Mouse (Mus musculus): ENCODE results near the gene Acat3. TPM values are rescaled to one million over a fixed set of nuclear protein-coding genes. Genes with fewer than 3 reads are reported as not detected.
"Not testable (repeated sequence)": the region's sequence is repeated elsewhere in the genome, so short reads cannot be mapped to it uniquely, and the experiment has no call there.

The Acat3 gene
- polyA plus RNA-seq, 1 experiment from 2014 or later: 1.4 TPM

- WGBS: 96% methylated on average over 8 of the region's 8 CpGs
- Histone ChIP-seq H3K9ac (ENCODE audit: low read depth, low read length) (no peak overlapping the region), H3K9me3 (replicated peaks; ENCODE audit: control insufficient read depth, low read length, poor library complexity, severe bottlenecking) (no peaks in the 10 kb centered on the region), H3K36me3 (ENCODE audit: control insufficient read depth, insufficient read depth, low read length) (peaks cover 12% of the 10 kb centered on the region; the same call in 1 of the 2 replicates), H3K27ac (ENCODE audit: low read length) (no peak overlapping the region), H3K27me3 (ENCODE audit: control insufficient read depth, insufficient read depth, low read depth, low read length) (no peaks in the 10 kb centered on the region), H3K4me2 (ENCODE audit: low read length) (no peak overlapping the region), H3K4me1 (ENCODE audit: control insufficient read depth, insufficient read depth, low read length) (peaks cover 17% of the 10 kb centered on the region), H3K4me3 (ENCODE audit: low read depth, low read length) (no peak overlapping the region)
- no peak for ATAC-seq
Observed at GRCm38 (mm10) chr17:12956664-12957063, 16.3 kb upstream of the Acat3 start.

- ATAC-seq: no peak
- Histone ChIP-seq H3K36me3 (ENCODE audit: control insufficient read depth, insufficient read depth, low read length) (peaks cover 31% of the 10 kb centered on the region), H3K9ac (ENCODE audit: low read depth, low read length) (no peak overlapping the region), H3K27ac (ENCODE audit: low read length) (no peak overlapping the region), H3K4me2 (ENCODE audit: low read length) (no peak overlapping the region), H3K4me3 (ENCODE audit: low read depth, low read length) (no peak overlapping the region), H3K4me1 (ENCODE audit: control insufficient read depth, insufficient read depth, low read length) (no peaks in the 10 kb centered on the region), H3K9me3 (replicated peaks; ENCODE audit: control insufficient read depth, low read length, poor library complexity, severe bottlenecking) (no peaks in the 10 kb centered on the region), H3K27me3 (ENCODE audit: control insufficient read depth, insufficient read depth, low read depth, low read length) (no peaks in the 10 kb centered on the region)
- 97% methylated on average over 5 of the region's 5 CpGs for WGBS
Observed at GRCm38 (mm10) chr17:12949669-12950068, 9.3 kb upstream of the Acat3 start.

- no peaks in the 10 kb centered on the region for H3K9me3 ChIP-seq (replicated peaks; ENCODE audit: control insufficient read depth, low read length, poor library complexity, severe bottlenecking)
- H3K4me2 ChIP-seq (ENCODE audit: low read length): no peak overlapping the region
- H3K27me3 ChIP-seq (ENCODE audit: control insufficient read depth, insufficient read depth, low read depth, low read length): no peaks in the 10 kb centered on the region
- H3K9ac ChIP-seq (ENCODE audit: low read depth, low read length): no peak overlapping the region
- WGBS: 95% methylated on average over 6 of the region's 6 CpGs
- no peaks in the 10 kb centered on the region for H3K4me1 ChIP-seq (ENCODE audit: control insufficient read depth, insufficient read depth, low read length)
- peaks cover 22% of the 10 kb centered on the region; the same call in 1 of the 2 replicates for H3K36me3 ChIP-seq (ENCODE audit: control insufficient read depth, insufficient read depth, low read length)
- no peak overlapping the region for H3K4me3 ChIP-seq (ENCODE audit: low read depth, low read length)
- no peak for ATAC-seq
- H3K27ac ChIP-seq (ENCODE audit: low read length): no peak overlapping the region
Observed at GRCm38 (mm10) chr17:12942459-12943162, 2.2 kb upstream of the Acat3 start.

GRCm38 (mm10) chr17:12941543-12942260 is 1.3 kb upstream of the Acat3 start:
- peaks cover 22% of the 10 kb centered on the region; the same call in 1 of the 2 replicates for H3K36me3 ChIP-seq (ENCODE audit: control insufficient read depth, insufficient read depth, low read length)

GRCm38 (mm10) chr17:12939377-12940148 is 837 bp downstream of the Acat3 start:
- not testable (repeated sequence) for H3K27me3 ChIP-seq (ENCODE audit: control insufficient read depth, insufficient read depth, low read depth, low read length); H3K4me1 ChIP-seq (ENCODE audit: control insufficient read depth, insufficient read depth, low read length); H3K4me3 ChIP-seq (ENCODE audit: low read depth, low read length); H3K27ac ChIP-seq (ENCODE audit: low read length); H3K9ac ChIP-seq (ENCODE audit: low read depth, low read length); H3K9me3 ChIP-seq (replicated peaks; ENCODE audit: control insufficient read depth, low read length, poor library complexity, severe bottlenecking)
- H3K36me3 ChIP-seq (ENCODE audit: control insufficient read depth, insufficient read depth, low read length): peaks cover 13% of the 10 kb centered on the region; the same call in 1 of the 2 replicates
- ATAC-seq: peak; percentile 60; the same call in 1 of the 2 replicates
- 32% methylated on average over 2 of the region's 12 CpGs for WGBS
- peak overlapping the region; percentile 49 for H3K4me2 ChIP-seq (ENCODE audit: low read length)

More at GRCm38 (mm10) chr17:12941543-12942260, 1.3 kb upstream of the Acat3 start:
- H3K4me3 ChIP-seq (ENCODE audit: low read depth, low read length): no peak overlapping the region
- 81% methylated on average over 8 of the region's 8 CpGs for WGBS
- no peaks in the 10 kb centered on the region for H3K4me1 ChIP-seq (ENCODE audit: control insufficient read depth, insufficient read depth, low read length)
- H3K9ac ChIP-seq (ENCODE audit: low read depth, low read length): no peak overlapping the region
- H3K27me3 ChIP-seq (ENCODE audit: control insufficient read depth, insufficient read depth, low read depth, low read length): no peaks in the 10 kb centered on the region
- H3K9me3 ChIP-seq (replicated peaks; ENCODE audit: control insufficient read depth, low read length, poor library complexity, severe bottlenecking): no peaks in the 10 kb centered on the region
- H3K27ac ChIP-seq (ENCODE audit: low read length): no peak overlapping the region
- no peak for ATAC-seq
- H3K4me2 ChIP-seq (ENCODE audit: low read length): no peak overlapping the region

GRCm38 (mm10) chr17:12938077-12938476 is 2.3 kb downstream of the Acat3 start:
- Histone ChIP-seq H3K9ac (ENCODE audit: low read depth, low read length) (no peak overlapping the region), H3K4me1 (ENCODE audit: control insufficient read depth, insufficient read depth, low read length) (no peaks in the 10 kb centered on the region), H3K9me3 (replicated peaks; ENCODE audit: control insufficient read depth, low read length, poor library complexity, severe bottlenecking) (no peaks in the 10 kb centered on the region), H3K4me2 (ENCODE audit: low read length) (no peak overlapping the region), H3K27ac (ENCODE audit: low read length) (no peak overlapping the region), H3K4me3 (ENCODE audit: low read depth, low read length) (no peak overlapping the region), H3K27me3 (ENCODE audit: control insufficient read depth, insufficient read depth, low read depth, low read length) (no peaks in the 10 kb centered on the region), H3K36me3 (ENCODE audit: control insufficient read depth, insufficient read depth, low read length) (peaks cover 6% of the 10 kb centered on the region; the same call in 1 of the 2 replicates)
- no peak for ATAC-seq
- WGBS: 17% methylated on average over 2 of the region's 2 CpGs

GRCm38 (mm10) chr17:12937412-12937970 is 2.9 kb downstream of the Acat3 start:
- WGBS: 93% methylated on average over 2 of the region's 2 CpGs
- Histone ChIP-seq H3K4me1 (ENCODE audit: control insufficient read depth, insufficient read depth, low read length) (no peaks in the 10 kb centered on the region), H3K27me3 (ENCODE audit: control insufficient read depth, insufficient read depth, low read depth, low read length) (no peaks in the 10 kb centered on the region), H3K36me3 (ENCODE audit: control insufficient read depth, insufficient read depth, low read length) (peaks cover 3% of the 10 kb centered on the region; the same call in 1 of the 2 replicates), H3K27ac (ENCODE audit: low read length) (no peak overlapping the region), H3K9me3 (replicated peaks; ENCODE audit: control insufficient read depth, low read length, poor library complexity, severe bottlenecking) (no peaks in the 10 kb centered on the region), H3K4me2 (ENCODE audit: low read length) (no peak overlapping the region), H3K9ac (ENCODE audit: low read depth, low read length) (no peak overlapping the region), H3K4me3 (ENCODE audit: low read depth, low read length) (no peak overlapping the region)
- no peak for ATAC-seq

GRCm38 (mm10) chr17:12935719-12936118 is 4.7 kb downstream of the Acat3 start:
- ATAC-seq: no peak
- Histone ChIP-seq H3K4me1 (ENCODE audit: control insufficient read depth, insufficient read depth, low read length) (no peaks in the 10 kb centered on the region), H3K27ac (ENCODE audit: low read length) (no peak overlapping the region), H3K36me3 (ENCODE audit: control insufficient read depth, insufficient read depth, low read length) (no peaks in the 10 kb centered on the region), H3K27me3 (ENCODE audit: control insufficient read depth, insufficient read depth, low read depth, low read length) (no peaks in the 10 kb centered on the region), H3K4me3 (ENCODE audit: low read depth, low read length) (no peak overlapping the region), H3K4me2 (ENCODE audit: low read length) (no peak overlapping the region), H3K9ac (ENCODE audit: low read depth, low read length) (no peak overlapping the region), H3K9me3 (replicated peaks; ENCODE audit: control insufficient read depth, low read length, poor library complexity, severe bottlenecking) (no peaks in the 10 kb centered on the region)
- 42% methylated on average over 4 of the region's 4 CpGs for WGBS
